Mouse (Mus musculus) forebrain, embryonic 13.5 days (tissue): ENCODE results near the gene Med22. TPM values are rescaled to one million over a fixed set of nuclear protein-coding genes. Genes with fewer than 3 reads are reported as not detected.
"Not testable (repeated sequence)": the region's sequence is repeated elsewhere in the genome, so short reads cannot be mapped to it uniquely, and the experiment has no call there.

Experiments used
- ATAC-seq: fragments of 200-750 bp; cut with Nextera tagmentation; 2 replicates; pipeline ENCODE4 v1.8.0; 2017
- H3K27ac ChIP-seq: fragments of 300-500 bp; sonication (generic); 2 replicates; pipeline ENCODE4 v1.5.1; 2015; ENCODE audit warnings: inconsistent platforms, mild to moderate bottlenecking, moderate library complexity
- H3K27me3 ChIP-seq: fragments of 300-500 bp; sonication (generic); 2 replicates; pipeline ENCODE4 v1.6.1; 2015; ENCODE audit warnings: mild to moderate bottlenecking, inconsistent platforms
- H3K36me3 ChIP-seq: fragments of 300-500 bp; sonication (generic); 2 replicates; pipeline ENCODE4 v1.6.1; 2015; ENCODE audit warnings: mild to moderate bottlenecking, inconsistent platforms; ENCODE audit not compliant: poor library complexity, severe bottlenecking
- H3K4me1 ChIP-seq: fragments of 300-500 bp; sonication (generic); 2 replicates; pipeline ENCODE4 v1.6.1; 2015; ENCODE audit warnings: inconsistent platforms
- H3K4me2 ChIP-seq: fragments of 300-500 bp; sonication (generic); 2 replicates; pipeline ENCODE4 v1.6.1; 2015; ENCODE audit warnings: inconsistent platforms, mild to moderate bottlenecking, moderate library complexity
- H3K4me3 ChIP-seq: fragments of 300-500 bp; sonication (generic); 2 replicates; pipeline ENCODE4 v1.5.1; 2015; ENCODE audit warnings: mild to moderate bottlenecking, inconsistent platforms
- H3K9ac ChIP-seq: fragments of 300-500 bp; sonication (generic); 2 replicates; pipeline ENCODE4 v1.6.1; 2015; ENCODE audit warnings: mild to moderate bottlenecking, inconsistent platforms
- H3K9me3 ChIP-seq: fragments of 300-500 bp; sonication (generic); replicated peaks from 2 replicates; pipeline ENCODE4 v1.6.1; 2016; ENCODE audit warnings: inconsistent platforms
- WGBS: fragments of 180-500 bp; shearing (Covaris S2); methylation state at CpG from one replicate; pipeline ENCODE4 v1.1.7; 2015; 5-methylcytosine and 5-hydroxymethylcytosine counted together
- polyA plus RNA-seq: library from polyadenylated mRNA; unstranded; fragments of >200 nt; fragmentation: Nextera tagmentation; extraction: Ambion mirVana; gene quantifications from 2 replicates; pipeline ENCODE4 v1.2.1, GENCODE M21; 2015

Med22 gene
- polyA plus RNA-seq, 1 experiment from 2014 or later: 168 TPM

DNA sequence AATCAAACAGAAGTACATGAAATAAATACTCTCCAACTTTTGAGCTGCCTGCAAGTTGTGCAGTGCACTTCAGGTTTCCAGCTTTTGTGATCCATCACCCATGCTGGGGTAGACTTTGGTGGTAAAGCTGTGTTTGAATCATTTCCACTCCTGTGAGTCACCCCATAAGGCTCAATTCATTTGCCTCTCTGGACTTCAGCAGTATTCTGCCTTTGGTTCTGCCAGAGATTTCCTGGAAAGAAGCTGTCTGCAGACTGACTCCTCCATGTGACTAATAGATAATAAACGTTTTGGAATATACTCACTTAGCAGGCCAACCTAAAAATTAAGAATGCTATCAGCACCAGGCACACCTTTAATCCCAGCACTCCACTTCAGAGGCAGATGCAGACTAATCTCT lies 9.7 kb downstream of the Med22 start:
- Histone ChIP-seq H3K9me3 (no peaks in the 10 kb centered on the region), H3K9ac (no peak overlapping the region), H3K27me3 (no peaks in the 10 kb centered on the region), H3K4me2 (0 out of 2 replicates have a peak overlapping the region, but pooled peaks have one; percentile 73), H3K4me1 (peaks cover 29% of the 10 kb centered on the region), H3K27ac (no peak overlapping the region), H3K4me3 (no peak overlapping the region), H3K36me3 (peaks cover 65% of the 10 kb centered on the region)
- 86% methylated on average over 1 of the region's 1 CpGs for WGBS
- ATAC-seq: no peak

DNA sequence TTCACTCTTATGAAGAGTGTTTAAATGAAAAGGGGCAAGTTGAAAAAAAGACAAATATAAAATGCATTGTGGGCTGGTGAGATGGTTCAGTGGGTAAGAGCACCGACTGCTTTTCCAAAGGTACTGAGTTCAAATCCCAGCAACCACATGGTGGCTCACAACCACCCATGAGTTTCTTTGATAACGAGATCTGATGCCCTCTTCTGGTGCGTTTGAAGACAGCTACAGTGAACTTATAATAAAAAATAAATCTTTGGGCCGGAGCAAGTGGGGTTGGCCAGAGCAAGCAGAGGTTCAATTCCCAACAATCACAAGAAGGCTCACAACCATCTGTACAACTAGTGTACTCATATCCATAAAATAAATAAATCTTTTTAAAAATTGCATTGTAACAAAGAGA lies 14.6 kb downstream of the Med22 start:
- Histone ChIP-seq H3K9me3 (no peaks in the 10 kb centered on the region), H3K9ac (no peak overlapping the region), H3K27me3 (no peaks in the 10 kb centered on the region), H3K4me3 (no peak overlapping the region), H3K4me2 (no peak overlapping the region), H3K36me3 (peaks cover 93% of the 10 kb centered on the region), H3K4me1 (peaks cover 4% of the 10 kb centered on the region; the same call in 1 of the 2 replicates), H3K27ac (no peak overlapping the region)
- no peak for ATAC-seq
- WGBS: 92% methylated on average over 4 of the region's 4 CpGs

DNA sequence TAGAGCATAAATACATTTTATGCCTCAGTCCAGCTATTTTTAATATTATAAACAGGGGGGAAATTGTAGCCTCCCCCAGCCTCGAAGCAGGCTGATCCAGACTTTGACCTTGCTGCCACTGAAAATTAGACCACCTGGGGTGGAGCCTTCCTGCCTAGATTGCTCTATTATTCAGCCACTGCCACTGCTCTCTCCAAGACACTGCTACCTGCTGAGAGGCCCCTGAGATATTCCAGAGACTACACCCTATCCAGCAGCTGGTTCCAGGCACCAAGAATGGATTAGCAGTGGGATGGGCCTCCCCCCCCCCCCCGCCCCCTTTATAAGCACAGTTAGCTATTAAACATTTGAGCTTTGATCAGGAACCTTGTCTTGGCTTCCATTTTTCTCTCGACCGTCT lies 24.3 kb downstream of the Med22 start:
- 44% methylated on average over 3 of the region's 4 CpGs for WGBS
- not testable (repeated sequence) for H3K4me3 ChIP-seq, H3K27me3 ChIP-seq, H3K4me1 ChIP-seq, H3K4me2 ChIP-seq, H3K9me3 ChIP-seq, H3K9ac ChIP-seq, ATAC-seq, H3K27ac ChIP-seq
- H3K36me3 ChIP-seq: peaks cover 36% of the 10 kb centered on the region

DNA sequence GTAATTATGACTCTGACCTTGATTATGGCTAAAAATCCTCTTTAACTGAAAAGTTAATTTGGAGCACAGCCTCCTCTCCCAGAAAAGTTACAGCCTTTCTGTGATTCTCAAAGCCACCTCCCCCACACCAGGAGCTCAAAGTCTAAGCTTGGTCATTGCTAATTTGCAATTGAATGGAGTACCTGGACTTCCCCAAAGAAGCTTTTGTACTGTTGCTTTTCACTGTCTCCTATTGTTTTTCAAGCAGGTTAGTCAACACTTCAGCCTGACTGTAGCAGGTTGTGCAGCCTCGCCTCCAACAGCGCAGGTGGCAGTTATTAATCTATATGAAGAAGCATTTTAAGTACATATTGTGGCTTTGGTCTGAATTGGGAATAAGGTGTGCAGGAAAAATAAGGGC lies 24.9 kb downstream of the Med22 start:
- H3K4me3 ChIP-seq, H3K4me1 ChIP-seq, H3K9me3 ChIP-seq, H3K9ac ChIP-seq, H3K4me2 ChIP-seq, H3K27ac ChIP-seq, ATAC-seq, H3K27me3 ChIP-seq: not testable (repeated sequence)
- H3K36me3 ChIP-seq: peaks cover 30% of the 10 kb centered on the region
- 64% methylated on average over 2 of the region's 2 CpGs for WGBS

DNA sequence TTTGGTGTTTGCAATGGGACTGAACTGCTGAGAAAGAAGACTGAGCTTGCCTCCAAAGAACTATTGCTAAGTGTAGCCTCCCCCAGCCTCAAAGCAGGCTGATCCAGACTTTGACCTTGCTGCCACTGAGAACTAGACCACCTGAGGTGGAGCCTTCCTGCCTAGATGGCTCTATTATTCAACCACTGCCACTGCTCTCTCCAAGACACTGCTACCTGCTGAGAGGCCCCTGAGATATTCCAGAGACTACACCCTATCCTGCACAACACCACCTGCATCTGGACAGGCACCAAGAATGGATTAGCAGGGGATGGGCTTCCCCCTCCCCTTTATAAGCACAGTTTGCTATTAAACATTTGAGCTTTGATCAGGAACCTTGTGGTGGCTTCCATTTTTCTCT lies 31.9 kb downstream of the Med22 start:
- H3K27ac ChIP-seq: no peak overlapping the region
- no peak overlapping the region for H3K4me2 ChIP-seq
- H3K36me3 ChIP-seq: no peaks in the 10 kb centered on the region
- ATAC-seq: no peak
- no peaks in the 10 kb centered on the region for H3K4me1 ChIP-seq
- H3K27me3 ChIP-seq: no peaks in the 10 kb centered on the region
- H3K9ac ChIP-seq: no peak overlapping the region
- peaks cover 4% of the 10 kb centered on the region; the same call in 1 of the 2 replicates for H3K9me3 ChIP-seq
- no peak overlapping the region for H3K4me3 ChIP-seq

DNA sequence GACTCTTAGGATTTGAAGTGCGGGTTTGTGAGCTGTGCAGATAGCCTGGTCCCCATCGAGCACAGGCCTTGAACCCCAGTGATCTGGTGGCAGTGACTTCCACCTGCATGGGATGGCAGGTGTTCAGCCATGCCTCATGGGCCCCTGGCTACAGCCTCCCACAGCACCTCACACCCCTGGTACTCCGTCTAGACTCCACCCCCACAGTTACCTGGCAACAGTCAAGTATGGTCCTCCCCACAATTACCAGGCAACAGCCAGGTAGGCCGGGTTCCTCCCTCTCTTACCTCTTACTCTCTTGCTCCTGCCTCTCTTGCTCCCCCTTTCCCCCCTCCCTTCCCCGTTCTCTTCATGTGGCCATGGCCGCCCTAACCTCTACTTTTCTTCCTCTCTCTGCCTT lies 39.8 kb downstream of the Med22 start:
- Histone ChIP-seq H3K4me1 (no peaks in the 10 kb centered on the region), H3K27ac (no peak overlapping the region), H3K27me3 (no peaks in the 10 kb centered on the region), H3K4me2 (no peak overlapping the region), H3K9ac (no peak overlapping the region), H3K36me3 (no peaks in the 10 kb centered on the region), H3K4me3 (no peak overlapping the region), H3K9me3 (no peaks in the 10 kb centered on the region)
- ATAC-seq: no peak
- 67% methylated on average over 6 of the region's 6 CpGs for WGBS

DNA sequence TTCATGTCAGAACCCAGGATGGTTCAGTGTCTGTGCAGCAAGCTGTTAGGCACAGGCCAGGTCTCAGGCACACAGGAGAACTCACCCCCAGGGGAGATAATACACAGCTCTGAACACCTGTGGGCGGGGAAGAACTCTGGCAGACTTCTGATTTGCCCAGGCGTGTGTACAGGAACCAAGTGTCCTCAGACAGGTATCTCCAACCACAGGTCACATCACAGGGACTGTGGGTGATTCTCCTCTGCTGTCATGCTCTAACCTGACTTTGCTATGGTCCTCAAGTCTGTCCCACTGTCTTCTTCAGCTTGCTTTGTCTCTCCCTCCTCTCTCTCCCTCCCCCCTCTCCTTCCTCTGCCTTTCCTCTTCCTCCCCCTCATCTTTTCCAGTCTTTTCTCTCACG lies 45.6 kb downstream of the Med22 start, which contains the start of gene Abo:
TSS of gene Abo (minus strand) at position 101 of the 400 bp plus-strand sequence.
- Histone ChIP-seq H3K9me3 (no peaks in the 10 kb centered on the region), H3K4me1 (no peaks in the 10 kb centered on the region), H3K9ac (no peak within 1 kb of the TSS), H3K27ac (no peak within 1 kb of the TSS), H3K27me3 (no peaks in the 10 kb centered on the region), H3K4me2 (no peak within 1 kb of the TSS), H3K4me3 (no peak within 1 kb of the TSS), H3K36me3 (no peaks in the 10 kb centered on the region)
- 56% methylated on average over 3 of the region's 3 CpGs for WGBS
- no peak for ATAC-seq

DNA sequence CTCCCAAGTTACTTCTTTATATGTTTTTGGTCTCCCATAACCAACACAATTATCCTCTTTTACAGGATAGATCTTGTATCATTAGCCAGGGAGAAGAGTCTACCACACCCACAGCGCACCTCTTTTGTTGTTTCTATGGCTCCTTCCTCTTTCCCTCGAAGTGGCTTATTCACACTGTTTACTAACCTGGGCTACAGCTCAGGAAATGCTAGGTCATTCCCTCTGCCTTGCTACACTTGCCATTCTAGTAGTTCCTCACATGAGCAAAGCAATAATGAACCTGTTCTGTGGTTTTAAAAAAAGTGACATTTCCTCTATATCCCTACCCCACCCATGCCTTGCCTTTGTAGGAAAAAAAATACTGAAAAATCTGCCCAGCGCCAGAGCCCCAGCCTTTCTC lies 47.6 kb downstream of the Med22 start:
- no peak overlapping the region for H3K9ac ChIP-seq
- H3K4me3 ChIP-seq: no peak overlapping the region
- H3K27ac ChIP-seq: no peak overlapping the region
- H3K4me2 ChIP-seq: no peak overlapping the region
- H3K36me3 ChIP-seq: no peaks in the 10 kb centered on the region
- no peaks in the 10 kb centered on the region for H3K4me1 ChIP-seq
- H3K27me3 ChIP-seq: no peaks in the 10 kb centered on the region
- no peak for ATAC-seq
- 82% methylated on average over 3 of the region's 3 CpGs for WGBS
- no peaks in the 10 kb centered on the region for H3K9me3 ChIP-seq

Other genes with a start within 250 kb of the Med22 start
- gene Lcn4, start 239.4 kb downstream of the Med22 start, polyA plus RNA-seq: not detected in 2 replicates
- not detected in 2 replicates for gene Abo, start 45.7 kb downstream of the Med22 start, polyA plus RNA-seq
- 25.0 and 29.6 TPM in 2 replicates for gene Surf6, start 7.8 kb downstream of the Med22 start, polyA plus RNA-seq
- 620 and 639 TPM in 2 replicates for gene Rpl7a, start 87 bp upstream of the Med22 start, polyA plus RNA-seq
- 53.5 and 60.7 TPM in 2 replicates for gene Surf2, start 5.7 kb upstream of the Med22 start, polyA plus RNA-seq
- gene Surf1, start 5.9 kb upstream of the Med22 start, polyA plus RNA-seq: 61.0 and 64.8 TPM in 2 replicates
- gene Surf4, start 23.3 kb upstream of the Med22 start, polyA plus RNA-seq: 104 and 107 TPM in 2 replicates
- gene Stkld1, start 23.4 kb upstream of the Med22 start, polyA plus RNA-seq: 0.33 TPM in 1 of 2 replicates, not detected in the other
- 39.5 and 40.3 TPM in 2 replicates for gene Rexo4, start 53.7 kb upstream of the Med22 start, polyA plus RNA-seq
- 0.34 TPM in 1 of 2 replicates, not detected in the other for gene Adamts13, start 62.7 kb upstream of the Med22 start, polyA plus RNA-seq
- 115 and 125 TPM in 2 replicates for gene Cacfd1, start 99.2 kb upstream of the Med22 start, polyA plus RNA-seq
- gene Slc2a6, start 117.3 kb upstream of the Med22 start, polyA plus RNA-seq: 2.0 and 2.6 TPM in 2 replicates
- gene Mymk, start 161.5 kb upstream of the Med22 start, polyA plus RNA-seq: not detected in 2 replicates
- 5.7 and 7.6 TPM in 2 replicates for gene Adamtsl2, start 168.7 kb upstream of the Med22 start, polyA plus RNA-seq
- gene Fam163b, start 231.8 kb upstream of the Med22 start, polyA plus RNA-seq: 0.76 and 1.7 TPM in 2 replicates